Mouse (Mus musculus) CH12.LX (cell line): ENCODE results near the gene Cyp17a1.

Source experiments
- POLR2A ChIP-seq: IDR thresholded peaks from 2 replicates; pipeline ENCODE4 v1.6.1; 2011; ENCODE audit warnings: low read depth, mild to moderate bottlenecking, improper control_type of control experiment, low read length
- USF1 ChIP-seq: IDR thresholded peaks from 2 replicates; pipeline ENCODE4 v1.6.1; 2014; ENCODE audit warnings: low read depth, mild to moderate bottlenecking, inconsistent platforms, low read length, improper control_type of control experiment

DNA sequence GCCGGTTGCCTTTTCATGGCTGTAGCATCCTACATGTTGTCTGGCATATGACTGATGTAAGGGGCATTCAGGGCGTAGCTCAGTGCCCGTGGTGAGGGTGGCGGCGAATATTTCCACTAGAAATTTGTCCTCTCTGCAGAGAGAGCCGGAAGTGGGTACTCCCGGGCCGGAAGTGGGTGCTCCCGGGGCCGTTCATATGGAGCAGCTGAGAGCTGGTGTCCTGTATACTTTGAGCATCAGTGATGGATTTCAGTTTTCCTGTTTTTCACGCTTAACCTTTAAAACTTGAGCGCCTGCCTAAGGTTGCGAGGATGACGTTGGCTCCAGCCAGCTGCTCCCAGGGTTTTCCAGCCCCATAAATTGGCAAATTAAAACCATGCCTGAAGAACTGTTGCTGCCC, 33.5 kb downstream of the Cyp17a1 start:
- TF ChIP-seq POLR2A (no peak), USF1 (no peak)
